Mouse (Mus musculus): ENCODE results near the gene Dennd2d.

DNA sequence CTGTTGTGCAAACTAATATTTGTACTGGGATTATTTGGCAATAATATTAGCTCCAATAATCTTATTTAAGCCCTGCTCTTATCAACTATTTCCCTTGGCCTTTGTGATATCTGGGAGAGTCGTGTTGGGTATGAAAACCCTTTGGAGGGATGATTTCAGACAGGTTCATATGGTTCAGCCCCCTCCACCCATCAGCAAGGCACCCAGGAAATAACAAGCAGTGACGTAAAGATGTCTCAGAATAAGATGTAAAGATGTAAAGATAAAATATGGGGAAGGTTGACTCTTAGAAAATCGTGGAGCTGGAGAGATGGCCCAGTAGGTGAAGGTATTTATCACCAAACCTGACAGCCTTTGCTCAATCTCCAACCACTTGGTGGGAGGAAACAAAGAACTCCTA, 19.7 kb upstream of the Dennd2d start:
- no peak for TF ChIP-seq GATA1 (IDR thresholded peaks at IDR 0.05; ENCODE audit: borderline replicate concordance, low read length)
- TF ChIP-seq FLI1 (IDR thresholded peaks at IDR 0.05; ENCODE audit: low read length), result no peak
